Mouse (Mus musculus) brain, embryonic 14.5 days (tissue): ENCODE measurements around the gene Aifm3.

Experiments used
- CTCF ChIP-seq: fragments of 200-500 bp; IDR thresholded peaks from 2 replicates; pipeline ENCODE4 v1.5.1; 2012; ENCODE audit warnings: inconsistent platforms, mild to moderate bottlenecking, moderate library complexity, borderline replicate concordance; ENCODE audit not compliant: insufficient read depth, insufficient read length; ENCODE audit errors: extremely low read depth
- POLR2A ChIP-seq: fragments of 200-500 bp; IDR thresholded peaks from 2 replicates; pipeline ENCODE4 v1.6.1; 2012; ENCODE audit warnings: mild to moderate bottlenecking, inconsistent platforms, borderline replicate concordance; ENCODE audit not compliant: poor library complexity, insufficient read depth, insufficient read length, severe bottlenecking; ENCODE audit errors: extremely low read depth

DNA sequence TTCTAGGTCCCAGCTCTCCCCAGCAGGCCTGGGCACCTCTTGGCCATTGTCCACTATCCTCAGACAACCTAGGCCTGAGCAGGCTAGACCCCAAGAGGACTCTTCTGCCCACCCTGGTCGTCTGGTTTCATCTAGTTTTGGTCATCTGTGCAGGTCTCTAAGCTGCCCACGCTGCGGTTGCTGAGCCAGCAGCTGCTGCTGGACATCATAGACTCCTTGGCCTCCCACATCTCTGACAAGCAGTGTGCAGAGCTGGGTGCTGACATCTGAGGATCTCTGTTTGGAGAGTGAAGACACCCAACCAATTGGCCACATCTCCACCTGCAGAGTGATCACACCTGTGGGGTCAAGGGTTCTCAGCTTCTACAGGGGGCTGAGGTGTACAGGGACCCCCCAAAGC is 36.1 kb downstream of the Aifm3 start:
- TF ChIP-seq CTCF (no peak), POLR2A (no peak)
